Mouse (Mus musculus) forebrain, embryonic 10.5 days (tissue): ENCODE results near the gene Txn1. TPM values are rescaled to one million over a fixed set of nuclear protein-coding genes. Genes with fewer than 3 reads are reported as not detected.

Experiments
- DNase-seq: peaks from one replicate; pipeline ENCODE4 v3.0.0-alpha.2; 2017; ENCODE audit warnings: low spot score; ENCODE audit errors: extremely low spot score
- H3K27ac ChIP-seq: fragments of 300-500 bp; sonication (generic); 2 replicates; pipeline ENCODE4 v1.5.1; 2016; ENCODE audit warnings: mild to moderate bottlenecking
- H3K27me3 ChIP-seq: fragments of 300-500 bp; sonication (generic); 2 replicates; pipeline ENCODE4 v1.6.1; 2016; ENCODE audit warnings: mild to moderate bottlenecking; ENCODE audit not compliant: poor library complexity, severe bottlenecking
- H3K36me3 ChIP-seq: fragments of 300-500 bp; sonication (generic); replicated peaks from 2 replicates; pipeline ENCODE4 v1.6.1; 2016; ENCODE audit warnings: mild to moderate bottlenecking, moderate library complexity
- H3K4me1 ChIP-seq: fragments of 300-500 bp; sonication (generic); 2 replicates; pipeline ENCODE4 v1.6.1; 2016
- H3K4me3 ChIP-seq: fragments of 300-500 bp; sonication (generic); 2 replicates; pipeline ENCODE4 v1.5.1; 2016; ENCODE audit warnings: mild to moderate bottlenecking, moderate library complexity
- H3K9me3 ChIP-seq: fragments of 300-500 bp; sonication (generic); 2 replicates; pipeline ENCODE4 v1.6.1; 2016; ENCODE audit warnings: mild to moderate bottlenecking, moderate library complexity
- WGBS: fragments of 180-500 bp; shearing (Covaris S2); methylation state at CpG from one replicate; pipeline ENCODE4 v1.1.7; 2016; 5-methylcytosine and 5-hydroxymethylcytosine counted together
- polyA plus RNA-seq: library from polyadenylated mRNA; unstranded; fragments of >200 nt; fragmentation: Nextera tagmentation; extraction: Ambion mirVana; gene quantifications from 2 replicates; pipeline ENCODE4 v1.2.1, GENCODE M21; 2016

Txn1 gene
- polyA plus RNA-seq, 1 experiment from 2014 or later, result 447 TPM

DNA sequence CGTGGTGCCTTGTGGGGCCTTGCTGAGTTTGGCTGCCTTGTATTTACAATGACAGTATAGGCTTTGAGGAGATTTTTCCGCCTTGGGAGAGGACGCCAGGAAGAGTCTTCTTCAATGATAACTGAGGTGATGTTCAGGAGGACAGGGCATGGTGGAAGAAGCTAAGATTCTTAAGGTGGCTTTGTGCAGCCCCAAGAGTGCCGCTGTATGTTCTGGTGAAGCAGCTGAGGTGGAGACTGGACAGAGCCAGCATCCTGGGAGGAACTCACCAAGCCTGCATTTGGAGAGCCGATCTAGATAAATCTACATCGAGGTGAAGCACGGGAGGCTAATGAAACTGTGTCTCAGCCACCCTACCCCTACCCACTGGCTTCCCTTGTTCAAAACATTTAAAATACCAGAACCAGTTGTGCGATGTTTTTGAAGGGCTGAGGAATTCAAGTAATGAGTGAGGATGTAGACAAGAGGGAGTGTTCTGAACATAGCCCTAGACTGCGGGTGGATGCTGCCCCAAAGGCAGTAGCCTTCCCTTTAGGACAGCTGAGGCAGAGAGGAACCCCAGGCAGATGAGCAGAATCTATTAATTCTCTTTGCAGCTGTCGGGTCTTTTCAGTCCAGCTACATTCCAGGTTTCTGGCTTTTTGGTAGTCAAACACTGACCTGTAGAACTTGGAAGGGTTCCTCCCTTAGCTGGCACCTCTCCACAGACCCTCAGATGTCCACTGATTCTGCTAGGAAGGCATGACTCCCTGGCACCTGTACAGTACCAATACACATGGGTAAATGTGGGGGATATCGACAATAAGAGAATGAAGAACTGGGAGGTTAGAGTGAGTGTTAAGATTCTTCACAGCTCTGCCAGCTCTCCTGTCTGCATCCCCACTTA, 1.2 kb upstream of the Txn1 start:
- H3K4me1 ChIP-seq, result peaks cover 40% of the 10 kb centered on the region
- peak overlapping the region; percentile 87 for H3K4me3 ChIP-seq
- peak; percentile 19 for DNase-seq
- WGBS, result 53% methylated on average over 11 of the region's 11 CpGs
- H3K36me3 ChIP-seq, result peaks cover 17% of the 10 kb centered on the region
- peak overlapping the region; percentile 97 for H3K27ac ChIP-seq
- 0 out of 2 replicates have a peak, but pooled peaks cover 3% of the 10 kb centered on the region for H3K9me3 ChIP-seq
- peaks cover 10% of the 10 kb centered on the region; the same call in 1 of the 2 replicates for H3K27me3 ChIP-seq

GRCm38 (mm10) chr4:57955544-57955958, 660 bp downstream of the Txn1 start:
- WGBS, result under 1% methylated on average over 25 of the region's 25 CpGs
- H3K4me3 ChIP-seq, result peak overlapping the region; percentile 87
- H3K27ac ChIP-seq, result peak overlapping the region; percentile 97
- H3K27me3 ChIP-seq, result peaks cover 10% of the 10 kb centered on the region; the same call in 1 of the 2 replicates
- no peak for DNase-seq
- H3K9me3 ChIP-seq, result peaks cover 14% of the 10 kb centered on the region; the same call in 1 of the 2 replicates
- H3K4me1 ChIP-seq, result peaks cover 40% of the 10 kb centered on the region
- H3K36me3 ChIP-seq, result peaks cover 36% of the 10 kb centered on the region

DNA sequence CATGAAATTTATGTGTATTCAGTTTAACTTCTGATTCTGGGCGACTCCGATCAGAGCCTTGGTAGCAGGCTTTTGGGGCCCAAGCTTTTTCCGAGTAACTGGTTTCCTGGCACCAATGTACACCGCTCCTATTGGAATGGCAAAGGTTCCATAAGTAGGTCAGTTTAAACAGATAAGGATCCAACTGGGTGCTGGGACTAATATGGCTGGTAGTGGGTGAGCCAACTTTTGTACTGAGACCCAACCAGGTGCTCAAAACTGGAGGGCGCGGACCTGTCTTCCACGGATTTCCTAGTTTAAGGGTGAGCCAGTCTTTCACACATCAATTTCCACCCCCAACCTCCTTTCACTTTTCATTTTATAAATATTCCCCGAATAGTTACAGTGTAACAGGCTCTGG, 1.2 kb downstream of the Txn1 start:
- Histone ChIP-seq H3K9me3 (peaks cover 14% of the 10 kb centered on the region; the same call in 1 of the 2 replicates), H3K36me3 (peaks cover 42% of the 10 kb centered on the region), H3K4me1 (peaks cover 40% of the 10 kb centered on the region), H3K27ac (peak overlapping the region; percentile 97), H3K4me3 (peak overlapping the region; percentile 87), H3K27me3 (peaks cover 10% of the 10 kb centered on the region; the same call in 1 of the 2 replicates)
- 75% methylated on average over 8 of the region's 8 CpGs for WGBS
- DNase-seq, result no peak

DNA sequence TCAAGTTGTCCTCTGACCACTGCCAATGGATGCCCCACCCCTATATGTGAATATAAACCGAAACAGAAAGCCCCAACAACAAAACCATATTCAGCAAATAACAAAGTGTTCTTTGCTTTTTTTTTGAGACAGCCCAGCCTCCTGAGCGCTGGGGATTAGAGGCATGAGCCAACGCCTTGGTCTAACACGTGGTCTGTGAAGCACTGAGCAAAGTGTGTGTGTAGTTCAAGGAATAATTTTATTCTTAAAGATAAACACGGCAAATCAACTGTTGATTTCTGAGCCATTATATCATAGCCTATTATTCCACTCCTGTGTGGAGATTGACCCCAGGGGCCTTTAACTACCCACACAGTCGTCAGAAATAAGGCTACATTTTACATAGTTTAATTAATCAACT, 1.6 kb downstream of the Txn1 start:
- WGBS, result 85% methylated on average over 6 of the region's 6 CpGs
- Histone ChIP-seq H3K4me3 (peak overlapping the region; percentile 87), H3K27ac (no peak overlapping the region), H3K36me3 (peaks cover 46% of the 10 kb centered on the region), H3K27me3 (peaks cover 10% of the 10 kb centered on the region; the same call in 1 of the 2 replicates), H3K9me3 (peaks cover 14% of the 10 kb centered on the region; the same call in 1 of the 2 replicates), H3K4me1 (peaks cover 40% of the 10 kb centered on the region)
- DNase-seq, result no peak

DNA sequence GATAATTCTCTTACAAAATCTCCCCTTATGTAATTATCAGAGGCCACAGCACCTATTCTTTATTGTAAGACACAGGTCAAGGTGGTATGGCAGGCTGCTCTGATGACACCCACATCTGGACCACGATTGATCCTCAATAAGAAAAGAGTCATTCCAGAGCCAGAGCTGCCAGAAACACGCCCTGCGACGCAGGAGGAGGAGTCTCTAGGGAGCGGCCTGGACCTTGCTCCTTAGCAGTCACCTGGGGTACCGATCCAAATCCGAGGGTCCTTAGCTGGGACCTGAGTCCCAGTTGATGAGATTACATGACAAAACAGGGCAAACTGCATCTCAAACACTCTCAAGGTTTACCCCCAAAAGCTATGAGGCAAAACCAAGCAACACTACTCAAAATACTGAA, 2.4 kb downstream of the Txn1 start:
- Histone ChIP-seq H3K27ac (no peak overlapping the region), H3K36me3 (peaks cover 54% of the 10 kb centered on the region), H3K4me3 (peak overlapping the region; percentile 87; the same call in 1 of the 2 replicates), H3K4me1 (peaks cover 40% of the 10 kb centered on the region), H3K27me3 (peaks cover 10% of the 10 kb centered on the region; the same call in 1 of the 2 replicates), H3K9me3 (peaks cover 14% of the 10 kb centered on the region; the same call in 1 of the 2 replicates)
- DNase-seq, result no peak
- WGBS, result 92% methylated on average over 7 of the region's 7 CpGs

DNA sequence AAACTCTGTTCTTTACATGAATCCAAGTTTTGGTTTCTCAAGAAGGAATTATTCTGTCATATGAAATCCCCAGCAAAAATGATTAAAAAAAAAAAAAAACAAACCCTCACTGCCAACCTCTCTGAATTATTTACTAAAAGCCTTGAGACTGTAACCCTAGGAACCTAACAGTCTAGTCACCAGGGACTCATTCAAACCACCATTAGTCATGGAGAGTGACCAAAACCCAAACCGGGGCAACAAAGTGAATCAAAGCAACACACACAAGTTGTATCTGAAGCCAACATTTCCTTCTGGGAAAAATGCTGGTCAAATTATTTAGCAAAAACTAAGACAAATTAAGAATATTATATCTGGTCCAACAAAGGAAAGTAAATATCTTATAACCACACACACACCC, 3.3 kb downstream of the Txn1 start:
- H3K4me3 ChIP-seq, result no peak overlapping the region
- H3K36me3 ChIP-seq, result peaks cover 63% of the 10 kb centered on the region
- H3K27me3 ChIP-seq, result peaks cover 6% of the 10 kb centered on the region; the same call in 1 of the 2 replicates
- H3K9me3 ChIP-seq, result peaks cover 14% of the 10 kb centered on the region; the same call in 1 of the 2 replicates
- peaks cover 37% of the 10 kb centered on the region for H3K4me1 ChIP-seq
- DNase-seq, result no peak
- no peak overlapping the region for H3K27ac ChIP-seq
- 96% methylated on average over 1 of the region's 1 CpGs for WGBS

DNA sequence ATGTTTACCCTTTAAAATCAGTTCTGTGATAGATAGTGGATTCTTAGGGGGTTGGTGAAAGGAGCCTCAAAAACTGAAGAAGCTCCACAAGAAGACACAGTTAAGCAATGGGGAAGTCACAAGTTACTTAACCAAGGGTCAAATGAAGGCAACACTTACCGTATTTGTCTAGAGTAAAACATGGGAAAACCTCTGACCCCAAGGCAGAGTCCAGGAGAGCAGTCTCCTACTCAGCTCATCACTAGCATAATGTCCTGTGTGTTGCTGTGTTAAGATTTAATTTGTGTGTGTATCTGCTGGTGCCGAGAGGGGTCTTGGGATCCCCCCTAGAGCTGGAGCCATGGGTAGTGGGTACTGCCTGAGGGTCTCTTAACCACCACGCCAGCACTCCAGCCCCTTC, 3.8 kb downstream of the Txn1 start:
- WGBS, result 94% methylated on average over 3 of the region's 3 CpGs
- peaks cover 32% of the 10 kb centered on the region for H3K4me1 ChIP-seq
- no peak overlapping the region for H3K4me3 ChIP-seq
- peaks cover 2% of the 10 kb centered on the region; the same call in 1 of the 2 replicates for H3K27me3 ChIP-seq
- H3K9me3 ChIP-seq, result peaks cover 14% of the 10 kb centered on the region; the same call in 1 of the 2 replicates
- DNase-seq, result no peak
- H3K27ac ChIP-seq, result no peak overlapping the region
- H3K36me3 ChIP-seq, result peaks cover 68% of the 10 kb centered on the region

DNA sequence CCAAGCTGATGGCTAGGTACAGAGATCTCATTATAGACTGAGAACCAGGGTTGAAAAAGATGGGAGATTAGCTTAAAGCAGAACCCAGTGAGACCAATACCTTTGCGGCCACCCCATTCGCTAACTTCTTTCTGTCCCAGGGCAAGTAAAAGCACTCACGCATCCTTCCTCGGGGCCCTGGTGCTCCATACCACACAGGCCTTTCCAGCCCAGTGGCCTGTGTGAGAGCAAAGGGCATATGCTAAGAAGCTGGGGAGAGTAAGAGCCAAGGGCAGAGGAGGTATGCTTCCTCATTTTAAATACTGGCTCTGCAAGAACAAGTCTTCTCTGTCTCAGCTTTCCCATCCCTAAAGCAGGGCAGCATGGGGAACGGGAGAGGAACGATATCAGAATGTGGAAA, 6.3 kb downstream of the Txn1 start:
- no peak for DNase-seq
- peaks cover 93% of the 10 kb centered on the region for H3K36me3 ChIP-seq
- H3K9me3 ChIP-seq, result peaks cover 14% of the 10 kb centered on the region; the same call in 1 of the 2 replicates
- no peaks in the 10 kb centered on the region for H3K27me3 ChIP-seq
- peaks cover 17% of the 10 kb centered on the region for H3K4me1 ChIP-seq
- no peak overlapping the region for H3K27ac ChIP-seq
- no peak overlapping the region for H3K4me3 ChIP-seq
- WGBS, result 97% methylated on average over 6 of the region's 6 CpGs

DNA sequence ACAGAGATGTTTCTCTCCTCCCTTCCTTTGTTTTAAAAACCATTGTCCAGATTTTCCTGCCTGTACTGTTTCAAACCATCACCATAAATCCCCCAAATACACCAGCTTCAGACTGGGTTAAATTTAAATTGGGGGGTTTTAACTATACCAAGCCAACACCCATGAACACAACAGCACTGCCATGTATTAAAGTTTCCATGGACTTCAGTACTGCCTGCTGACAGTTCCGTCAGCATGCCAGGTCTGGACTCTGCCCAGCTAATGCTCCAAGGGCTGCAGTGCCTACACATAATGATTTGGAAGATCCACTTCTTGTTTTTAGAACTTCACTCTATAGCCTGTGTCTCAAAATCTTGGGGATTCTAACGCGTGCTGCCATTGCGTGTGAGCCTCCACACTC, 8.7 kb downstream of the Txn1 start:
- WGBS, result 94% methylated on average over 4 of the region's 4 CpGs
- H3K36me3 ChIP-seq, result peaks cover 100% of the 10 kb centered on the region
- H3K27me3 ChIP-seq, result no peaks in the 10 kb centered on the region
- no peak for DNase-seq
- H3K4me1 ChIP-seq, result no peaks in the 10 kb centered on the region
- no peak overlapping the region for H3K4me3 ChIP-seq
- H3K27ac ChIP-seq, result no peak overlapping the region
- peaks cover 11% of the 10 kb centered on the region; the same call in 1 of the 2 replicates for H3K9me3 ChIP-seq

DNA sequence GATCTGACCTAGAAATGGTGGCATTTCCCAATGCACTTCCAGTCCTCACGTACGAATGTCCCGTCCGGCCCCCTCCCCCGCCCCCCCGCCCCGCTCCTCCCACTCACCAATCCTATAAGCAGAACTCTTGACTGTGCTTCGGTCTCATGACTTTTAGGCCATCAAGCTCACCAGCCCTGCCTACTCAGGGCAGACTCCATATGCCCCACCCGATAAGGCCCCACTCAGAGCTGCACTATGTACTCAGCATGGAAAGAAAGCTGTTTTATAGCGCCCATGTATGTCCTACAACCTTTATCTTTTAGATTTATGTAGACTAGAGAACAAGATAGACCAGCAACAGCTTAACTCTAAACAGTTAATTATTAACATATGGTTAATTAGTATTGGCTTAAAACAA, 9.2 kb downstream of the Txn1 start:
- DNase-seq, result no peak
- Histone ChIP-seq H3K36me3 (peaks cover 100% of the 10 kb centered on the region), H3K4me1 (no peaks in the 10 kb centered on the region), H3K4me3 (no peak overlapping the region), H3K9me3 (peaks cover 11% of the 10 kb centered on the region; the same call in 1 of the 2 replicates), H3K27ac (no peak overlapping the region), H3K27me3 (no peaks in the 10 kb centered on the region)
- WGBS, result 87% methylated on average over 10 of the region's 10 CpGs

DNA sequence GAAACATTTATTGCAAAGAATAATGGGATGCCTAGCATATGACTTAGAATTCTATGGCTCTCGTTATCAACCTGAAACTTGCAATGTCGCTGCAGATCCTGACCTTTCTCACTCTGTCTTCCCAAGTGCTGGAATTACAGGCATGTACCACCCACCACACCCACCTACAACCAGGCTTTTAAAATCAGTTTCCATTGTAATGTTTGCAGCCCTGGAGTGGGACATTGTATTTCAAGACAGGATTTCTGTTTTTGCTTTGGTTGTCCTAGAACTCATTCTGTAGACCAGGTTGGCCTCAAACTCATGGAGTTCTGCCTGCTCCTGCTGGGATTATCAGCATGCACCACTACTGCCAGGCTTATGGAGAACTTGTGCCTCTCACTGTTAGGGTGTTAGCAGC, 13.3 kb downstream of the Txn1 start:
- no peak for DNase-seq
- no peaks in the 10 kb centered on the region for H3K27me3 ChIP-seq
- no peak overlapping the region for H3K27ac ChIP-seq
- no peaks in the 10 kb centered on the region for H3K9me3 ChIP-seq
- H3K4me1 ChIP-seq, result no peaks in the 10 kb centered on the region
- H3K4me3 ChIP-seq, result no peak overlapping the region
- 84% methylated on average over 2 of the region's 2 CpGs for WGBS
- H3K36me3 ChIP-seq, result peaks cover 69% of the 10 kb centered on the region

- no peak for DNase-seq
- Histone ChIP-seq H3K4me1 (no peaks in the 10 kb centered on the region), H3K36me3 (peaks cover 46% of the 10 kb centered on the region), H3K27ac (no peak overlapping the region), H3K9me3 (no peaks in the 10 kb centered on the region), H3K27me3 (no peaks in the 10 kb centered on the region), H3K4me3 (no peak overlapping the region)
- 92% methylated on average over 4 of the region's 4 CpGs for WGBS
These were observed 15.6 kb downstream of the Txn1 start for GRCm38 (mm10) chr4:57940631-57941030.

- H3K27me3 ChIP-seq, result no peaks in the 10 kb centered on the region
- H3K4me1 ChIP-seq, result no peaks in the 10 kb centered on the region
- 89% methylated on average over 6 of the region's 6 CpGs for WGBS
- no peak overlapping the region for H3K4me3 ChIP-seq
- H3K27ac ChIP-seq, result no peak overlapping the region
- H3K36me3 ChIP-seq, result peaks cover 13% of the 10 kb centered on the region
- no peak for DNase-seq
- H3K9me3 ChIP-seq, result peaks cover 4% of the 10 kb centered on the region; the same call in 1 of the 2 replicates
These were observed 18.9 kb downstream of the Txn1 start for GRCm38 (mm10) chr4:57937292-57937691.
